Mouse (Mus musculus) neural tube, embryonic 13.5 days (tissue): ENCODE data around the gene 5330417C22Rik. TPM values are rescaled to one million over a fixed set of nuclear protein-coding genes. Genes with fewer than 3 reads are reported as not detected.

Source experiments
- microRNA-seq: library from miRNA; unstranded; fragments of <30 nt; microRNA quantifications from one replicate; pipeline ENCODE4, GENCODE M21; 2016
- polyA plus RNA-seq: library from polyadenylated mRNA; unstranded; fragments of >200 nt; fragmentation: Nextera tagmentation; extraction: Ambion mirVana; gene quantifications from 2 replicates; pipeline ENCODE4 v1.2.1, GENCODE M21; 2015

The 5330417C22Rik gene
- polyA plus RNA-seq, 1 experiment from 2014 or later: 6.9 TPM

Small RNAs within 50 kb of the gene (microRNA-seq; reads per million reads assigned to microRNA genes)
- gene Gm22860: not detected

Other genes starting within 250 kb of the 5330417C22Rik start
- not detected in 2 replicates for gene Mybphl, start 171.6 kb downstream of the 5330417C22Rik start, polyA plus RNA-seq
- gene Psrc1, start 152.7 kb downstream of the 5330417C22Rik start, polyA plus RNA-seq: 10.9 and 11.9 TPM in 2 replicates
- gene Celsr2, start 121.0 kb downstream of the 5330417C22Rik start, polyA plus RNA-seq: 37.6 and 44.1 TPM in 2 replicates
- 210 and 223 TPM in 2 replicates for gene Sars, start 91.3 kb downstream of the 5330417C22Rik start, polyA plus RNA-seq
- gene 1700013F07Rik, start 2.4 kb downstream of the 5330417C22Rik start, polyA plus RNA-seq: 0.42 TPM in 1 of 2 replicates, not detected in the other
- 57.2 and 58.4 TPM in 2 replicates for gene Tmem167b, start 25.9 kb upstream of the 5330417C22Rik start, polyA plus RNA-seq
- gene Taf13, start 35.2 kb upstream of the 5330417C22Rik start, polyA plus RNA-seq: 71.4 and 76.0 TPM in 2 replicates
- 78.2 and 85.0 TPM in 2 replicates for gene Wdr47, start 54.7 kb upstream of the 5330417C22Rik start, polyA plus RNA-seq
- 41.8 and 47.4 TPM in 2 replicates for gene Clcc1, start 117.4 kb upstream of the 5330417C22Rik start, polyA plus RNA-seq
- gene Gpsm2, start 185.8 kb upstream of the 5330417C22Rik start, polyA plus RNA-seq: 31.3 and 38.1 TPM in 2 replicates
- gene Aknad1, start 203.1 kb upstream of the 5330417C22Rik start, polyA plus RNA-seq: 0.10 TPM in 1 of 2 replicates, not detected in the other